Mouse (Mus musculus) midbrain, embryonic 11.5 days (tissue): ENCODE measurements at regions not wholly inside any gene's neighbourhood (a gene's known extent, or its start where the extent isn't known, plus 50 kb on each side); places are given as distances from the start of the nearest gene placed in this dataset.

ENCODE experiments used
- ATAC-seq: fragments of 200-750 bp; cut with Nextera tagmentation; 2 replicates; pipeline ENCODE4 v1.8.0; 2017; ENCODE audit warnings: moderate TSS enrichment, moderate library complexity; ENCODE audit not compliant: low FRiP score
- DNase-seq: peaks from one replicate; pipeline ENCODE4 v3.0.0; 2015; ENCODE audit warnings: low spot score; ENCODE audit errors: missing footprints
- H3K27ac ChIP-seq: fragments of 300-500 bp; sonication (generic); 2 replicates; pipeline ENCODE4 v1.5.1; 2014; ENCODE audit warnings: low read depth, low read length
- H3K27me3 ChIP-seq: fragments of 300-500 bp; sonication (generic); 2 replicates; pipeline ENCODE4 v1.6.1; 2014; ENCODE audit warnings: mild to moderate bottlenecking, low read length, moderate library complexity, mixed read lengths; ENCODE audit not compliant: control insufficient read depth, insufficient read depth
- H3K36me3 ChIP-seq: fragments of 300-500 bp; sonication (generic); 2 replicates; pipeline ENCODE4 v1.6.1; 2014; ENCODE audit warnings: mild to moderate bottlenecking, low read length, moderate library complexity, mixed read lengths; ENCODE audit not compliant: control insufficient read depth, insufficient read depth
- H3K4me1 ChIP-seq: fragments of 300-500 bp; sonication (generic); 2 replicates; pipeline ENCODE4 v1.6.1; 2014; ENCODE audit warnings: low read length; ENCODE audit not compliant: control insufficient read depth, insufficient read depth
- H3K4me2 ChIP-seq: fragments of 300-500 bp; sonication (generic); 2 replicates; pipeline ENCODE4 v1.6.1; 2014; ENCODE audit warnings: mild to moderate bottlenecking, moderate library complexity
- H3K4me3 ChIP-seq: fragments of 300-500 bp; sonication (generic); 2 replicates; pipeline ENCODE4 v1.5.1; 2014; ENCODE audit warnings: low read depth, low read length
- H3K9ac ChIP-seq: fragments of 300-500 bp; sonication (generic); 2 replicates; pipeline ENCODE4 v1.6.1; 2014; ENCODE audit warnings: low read length
- H3K9me3 ChIP-seq: fragments of 300-500 bp; sonication (generic); 2 replicates; pipeline ENCODE4 v1.6.1; 2016; ENCODE audit warnings: low read length; ENCODE audit not compliant: control insufficient read depth
- WGBS: fragments of 180-500 bp; shearing (Covaris S2); extraction: QIAGEN DNeasy Blood & Tissue Kit; methylation state at CpG from one replicate; pipeline ENCODE4 v1.1.7; 2014; 5-methylcytosine and 5-hydroxymethylcytosine counted together

DNA sequence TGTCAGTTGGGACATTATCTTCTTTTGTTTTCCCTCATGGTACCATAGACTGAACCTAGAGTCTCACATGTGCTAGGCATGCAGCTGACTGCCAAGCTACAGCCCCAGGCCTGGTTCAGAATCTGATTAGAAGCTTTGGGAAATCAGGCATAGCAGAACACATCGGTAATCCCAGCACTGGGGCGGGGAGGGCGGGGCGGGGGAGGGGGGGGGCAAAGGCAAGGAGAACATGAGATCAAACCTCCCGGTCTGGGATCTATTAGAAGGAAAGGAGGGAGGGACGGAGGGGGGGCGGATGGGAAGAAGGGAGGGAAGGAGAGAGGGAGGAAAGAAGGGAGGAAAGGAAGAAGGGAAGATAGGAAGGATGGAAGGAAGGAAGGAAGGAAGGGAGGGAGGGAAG is 617.5 kb downstream of the Epha4 start:
- Histone ChIP-seq H3K4me3 (no peak overlapping the region), H3K27ac (no peak overlapping the region), H3K9ac (no peak overlapping the region), H3K4me1 (no peaks in the 10 kb centered on the region), H3K9me3 (no peaks in the 10 kb centered on the region), H3K36me3 (no peaks in the 10 kb centered on the region), H3K27me3 (no peaks in the 10 kb centered on the region), H3K4me2 (no peak overlapping the region)
- ATAC-seq, result no peak
- 18% methylated on average over 3 of the region's 7 CpGs for WGBS
- no peak for DNase-seq

DNA sequence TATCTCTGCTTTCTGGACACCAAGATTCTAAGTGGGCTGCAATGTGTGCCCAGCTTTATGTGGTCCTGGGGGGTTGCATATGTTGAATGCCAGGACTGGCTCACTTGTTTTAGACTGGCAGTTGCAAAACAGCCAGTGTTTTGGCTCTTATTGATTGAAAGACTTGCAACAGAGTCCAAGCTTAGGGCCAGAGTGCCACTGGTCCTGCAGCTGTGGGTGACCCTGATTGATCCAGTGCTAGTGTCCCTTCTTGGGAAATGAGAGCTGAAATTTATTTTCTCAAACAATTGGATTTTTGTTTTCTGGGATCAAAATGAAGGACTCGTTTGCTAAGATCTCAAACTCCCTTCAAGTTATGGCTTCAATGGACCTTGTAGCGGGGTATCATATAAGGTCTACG is 603.4 kb downstream of the Epha4 start:
- 95% methylated on average over 3 of the region's 3 CpGs for WGBS
- Histone ChIP-seq H3K9ac (no peak overlapping the region), H3K27me3 (no peaks in the 10 kb centered on the region), H3K4me3 (no peak overlapping the region), H3K4me1 (no peaks in the 10 kb centered on the region), H3K36me3 (no peaks in the 10 kb centered on the region), H3K27ac (no peak overlapping the region), H3K9me3 (no peaks in the 10 kb centered on the region), H3K4me2 (no peak overlapping the region)
- DNase-seq (no peak), ATAC-seq (no peak)

DNA sequence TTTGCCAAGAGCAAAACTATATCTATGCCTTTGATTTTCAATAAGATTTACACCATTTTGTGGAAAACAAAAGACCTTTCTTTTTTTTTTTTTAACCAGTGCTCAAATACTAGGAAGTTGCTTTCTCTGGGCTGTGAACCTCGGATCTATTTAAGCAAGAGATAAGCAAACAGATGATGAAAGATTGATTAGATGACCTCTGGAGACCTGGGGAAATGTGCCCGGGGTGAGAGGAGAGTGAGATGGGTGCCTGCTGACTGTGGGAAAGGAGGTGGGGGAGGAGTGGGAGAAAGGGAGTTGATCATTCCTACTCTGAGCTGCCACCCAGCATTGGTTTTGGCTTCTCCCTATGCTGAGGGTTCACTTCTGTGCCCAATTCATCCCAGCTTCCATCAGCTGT is 595.3 kb downstream of the Epha4 start:
- no peak for ATAC-seq
- no peak overlapping the region for H3K4me3 ChIP-seq
- DNase-seq, result no peak
- 48% methylated on average over 2 of the region's 2 CpGs for WGBS
- H3K36me3 ChIP-seq, result no peaks in the 10 kb centered on the region
- H3K27ac ChIP-seq, result no peak overlapping the region
- no peak overlapping the region for H3K4me2 ChIP-seq
- H3K9ac ChIP-seq, result no peak overlapping the region
- no peaks in the 10 kb centered on the region for H3K9me3 ChIP-seq
- no peaks in the 10 kb centered on the region for H3K27me3 ChIP-seq
- no peaks in the 10 kb centered on the region for H3K4me1 ChIP-seq

DNA sequence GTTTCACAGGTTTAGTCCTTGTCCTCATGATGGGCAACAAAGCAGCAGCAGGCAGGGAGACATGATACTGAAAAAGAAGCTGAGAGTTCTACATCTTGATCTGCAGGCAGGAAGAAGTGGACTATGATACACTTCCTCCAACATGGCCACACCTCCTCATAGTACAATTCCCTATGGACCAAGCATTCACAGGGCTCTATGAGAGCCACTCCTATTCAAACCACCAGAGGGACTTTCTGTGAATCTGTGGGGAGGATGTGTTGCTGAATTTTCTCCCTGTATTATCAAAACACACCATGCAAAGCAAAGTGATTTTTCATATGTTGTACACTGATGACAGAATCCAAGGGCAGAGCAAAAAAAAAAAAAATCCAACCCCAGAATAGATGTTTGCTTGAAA is 594.3 kb downstream of the Epha4 start:
- Histone ChIP-seq H3K27me3 (no peaks in the 10 kb centered on the region), H3K4me2 (no peak overlapping the region), H3K9ac (no peak overlapping the region), H3K4me3 (no peak overlapping the region), H3K4me1 (no peaks in the 10 kb centered on the region), H3K9me3 (no peaks in the 10 kb centered on the region), H3K36me3 (no peaks in the 10 kb centered on the region), H3K27ac (no peak overlapping the region)
- ATAC-seq, result no peak
- no peak for DNase-seq

DNA sequence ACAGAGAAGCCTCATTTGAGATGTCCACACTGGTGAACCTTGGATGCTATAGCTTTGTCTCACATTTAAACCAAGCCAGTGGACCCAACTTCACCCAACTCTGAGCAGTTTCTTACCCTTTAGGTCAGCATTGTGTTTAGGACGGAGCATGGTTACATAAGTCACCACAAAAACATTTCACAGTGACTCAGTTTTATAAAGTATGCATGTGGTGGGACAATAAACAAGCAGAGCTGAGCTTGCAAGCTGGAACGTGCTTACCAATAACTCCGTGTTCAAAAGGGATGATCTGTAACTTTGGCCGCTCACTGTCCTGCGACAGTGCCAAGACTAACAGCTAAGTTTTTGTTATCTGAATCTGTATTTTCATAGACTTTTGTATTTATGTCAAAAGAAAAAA is 587.8 kb downstream of the Epha4 start:
- no peak for ATAC-seq
- Histone ChIP-seq H3K27me3 (no peaks in the 10 kb centered on the region), H3K9me3 (no peaks in the 10 kb centered on the region), H3K4me2 (no peak overlapping the region), H3K9ac (no peak overlapping the region), H3K4me1 (no peaks in the 10 kb centered on the region), H3K36me3 (no peaks in the 10 kb centered on the region), H3K27ac (no peak overlapping the region), H3K4me3 (no peak overlapping the region)
- 89% methylated on average over 5 of the region's 5 CpGs for WGBS
- DNase-seq, result no peak

DNA sequence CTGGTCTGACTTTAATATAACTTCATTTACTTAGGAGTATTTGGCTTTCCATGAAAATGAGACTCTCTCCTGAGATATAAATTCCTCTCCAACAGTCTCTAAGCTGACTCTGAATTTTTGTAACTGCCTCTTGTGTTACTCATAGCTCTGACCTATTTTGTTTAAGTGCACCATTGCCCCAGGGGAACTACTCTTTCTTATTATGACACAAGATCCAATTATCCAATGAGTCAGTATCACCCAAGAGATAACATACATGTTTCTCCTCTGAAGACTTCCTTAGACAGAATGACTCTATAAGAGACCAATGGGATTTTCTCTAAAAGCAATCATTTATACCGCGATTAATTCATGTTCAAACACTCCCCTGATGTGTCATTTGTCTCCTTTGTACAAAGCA is 586.9 kb downstream of the Epha4 start:
- Histone ChIP-seq H3K4me3 (no peak overlapping the region), H3K27me3 (no peaks in the 10 kb centered on the region), H3K9me3 (no peaks in the 10 kb centered on the region), H3K9ac (no peak overlapping the region), H3K4me2 (no peak overlapping the region), H3K36me3 (no peaks in the 10 kb centered on the region), H3K4me1 (no peaks in the 10 kb centered on the region), H3K27ac (no peak overlapping the region)
- DNase-seq (no peak), ATAC-seq (no peak)
- WGBS, result 85% methylated on average over 2 of the region's 2 CpGs

DNA sequence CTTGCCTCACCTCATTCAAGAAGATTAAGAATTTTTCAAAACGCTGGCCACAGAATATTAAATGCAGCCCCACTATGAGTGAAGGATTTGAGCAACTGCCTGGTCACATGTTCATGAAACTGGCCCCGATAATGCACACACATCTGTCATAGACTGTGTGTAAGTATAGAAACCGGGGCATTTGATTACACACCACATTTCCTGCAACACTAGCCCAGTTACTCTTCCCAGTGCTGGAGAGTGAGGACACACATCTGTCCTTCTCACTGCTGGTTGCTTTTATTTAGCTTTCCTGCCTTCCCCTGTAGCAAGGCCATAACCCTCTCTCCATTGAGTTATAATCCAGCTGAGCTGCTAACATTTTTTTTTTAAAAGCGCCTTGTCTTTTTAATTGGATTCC is 581.4 kb downstream of the Epha4 start:
- H3K4me3 ChIP-seq, result no peak overlapping the region
- H3K9me3 ChIP-seq, result no peaks in the 10 kb centered on the region
- no peaks in the 10 kb centered on the region; the same call in 1 of the 2 replicates for H3K27me3 ChIP-seq
- no peak for ATAC-seq
- H3K27ac ChIP-seq, result no peak overlapping the region
- no peak overlapping the region for H3K4me2 ChIP-seq
- no peak for DNase-seq
- 90% methylated on average over 4 of the region's 4 CpGs for WGBS
- H3K4me1 ChIP-seq, result no peaks in the 10 kb centered on the region
- no peaks in the 10 kb centered on the region for H3K36me3 ChIP-seq
- H3K9ac ChIP-seq, result no peak overlapping the region

DNA sequence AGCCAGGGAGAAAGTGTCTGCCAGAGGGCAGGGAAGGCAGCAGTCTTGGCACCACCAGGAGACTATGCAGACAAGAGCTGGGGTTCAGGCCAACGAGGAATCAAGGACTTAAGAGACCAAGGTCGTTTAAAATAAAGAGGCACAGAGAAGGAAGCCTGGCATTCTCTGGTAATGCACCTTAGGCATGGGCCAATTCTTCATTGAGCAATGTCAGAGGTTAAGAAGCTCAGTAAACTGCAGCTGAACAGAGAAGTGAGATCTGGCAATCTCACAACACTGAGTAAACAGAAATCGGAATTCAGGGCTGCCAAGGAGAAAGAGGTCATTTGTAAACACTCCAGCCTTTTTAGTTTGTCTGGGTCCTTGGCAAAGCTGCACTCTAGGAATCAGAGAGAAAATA is 572.2 kb downstream of the Epha4 start:
- Histone ChIP-seq H3K27me3 (no peaks in the 10 kb centered on the region; the same call in 1 of the 2 replicates), H3K36me3 (no peaks in the 10 kb centered on the region), H3K9me3 (no peaks in the 10 kb centered on the region), H3K4me1 (no peaks in the 10 kb centered on the region), H3K4me2 (no peak overlapping the region), H3K9ac (no peak overlapping the region), H3K4me3 (no peak overlapping the region), H3K27ac (no peak overlapping the region)
- no peak for ATAC-seq
- DNase-seq, result peak; percentile 83
- 53% methylated on average over 3 of the region's 3 CpGs for WGBS

DNA sequence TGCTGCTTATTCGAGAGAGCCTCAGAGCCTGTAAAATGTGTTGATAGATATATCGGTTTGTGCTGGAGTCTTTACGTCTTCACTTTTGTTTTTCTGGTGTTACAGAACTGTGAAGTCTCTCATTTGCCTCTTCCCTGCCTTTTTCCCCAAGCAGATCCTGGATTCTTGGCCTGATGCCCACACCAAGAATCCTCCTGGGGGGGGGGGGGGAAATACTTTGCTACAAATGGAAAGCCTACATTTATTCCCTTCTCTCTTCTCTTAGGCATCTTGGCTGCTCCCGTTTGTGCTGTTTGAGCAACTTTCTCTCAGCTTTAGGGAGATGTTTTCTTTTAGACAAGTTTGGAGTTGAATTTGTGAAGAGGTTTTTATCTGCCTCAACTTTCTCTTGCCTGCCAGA is 570.8 kb downstream of the Epha4 start:
- ATAC-seq, result no peak

DNA sequence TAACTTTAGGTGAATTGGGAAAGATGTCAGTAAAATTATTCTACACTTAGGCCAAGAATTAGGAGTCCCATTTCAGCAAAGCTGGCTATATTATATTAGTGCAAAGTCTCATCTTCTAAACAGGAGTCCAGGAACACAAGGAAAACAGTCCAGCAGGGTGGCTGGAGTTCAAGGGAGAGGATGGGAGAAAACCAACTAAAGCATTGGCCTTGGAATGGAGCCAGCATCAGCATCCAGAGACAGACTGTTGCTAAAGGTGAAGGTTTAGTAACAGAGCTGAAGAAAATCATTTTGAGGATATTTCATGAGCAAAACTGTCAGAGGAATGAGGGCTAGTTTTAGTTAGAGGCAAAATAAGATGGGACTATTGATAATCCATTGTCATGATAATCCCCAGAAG is 559.9 kb downstream of the Epha4 start:
- H3K27ac ChIP-seq, result no peak overlapping the region
- DNase-seq (no peak), ATAC-seq (no peak)
- H3K4me2 ChIP-seq, result no peak overlapping the region
- no peaks in the 10 kb centered on the region for H3K4me1 ChIP-seq
- H3K9ac ChIP-seq, result no peak overlapping the region
- no peaks in the 10 kb centered on the region for H3K27me3 ChIP-seq
- no peaks in the 10 kb centered on the region for H3K9me3 ChIP-seq
- H3K36me3 ChIP-seq, result no peaks in the 10 kb centered on the region
- H3K4me3 ChIP-seq, result no peak overlapping the region

More for the DNA sequence above, 570.8 kb downstream of the Epha4 start:
- no peak overlapping the region for H3K9ac ChIP-seq
- H3K4me1 ChIP-seq, result no peaks in the 10 kb centered on the region
- H3K4me3 ChIP-seq, result no peak overlapping the region
- H3K4me2 ChIP-seq, result no peak overlapping the region
- DNase-seq, result peak; percentile 72
- no peaks in the 10 kb centered on the region for H3K36me3 ChIP-seq
- H3K9me3 ChIP-seq, result no peaks in the 10 kb centered on the region
- H3K27me3 ChIP-seq, result no peaks in the 10 kb centered on the region
- H3K27ac ChIP-seq, result no peak overlapping the region
- 85% methylated on average over 4 of the region's 4 CpGs for WGBS
